Mouse (Mus musculus) fibroblast of lung, adult 2 months (primary cell): ENCODE measurements around the gene Epb41l4b.
A peak's percentile ranks its signal among the peaks of the same experiment; 100 is the strongest.

ENCODE experiments used
- DNase-seq: peaks from one replicate; pipeline ENCODE4 v3.0.0-alpha.2; 2011; ENCODE audit warnings: low read depth

Epb41l4b gene

DNA sequence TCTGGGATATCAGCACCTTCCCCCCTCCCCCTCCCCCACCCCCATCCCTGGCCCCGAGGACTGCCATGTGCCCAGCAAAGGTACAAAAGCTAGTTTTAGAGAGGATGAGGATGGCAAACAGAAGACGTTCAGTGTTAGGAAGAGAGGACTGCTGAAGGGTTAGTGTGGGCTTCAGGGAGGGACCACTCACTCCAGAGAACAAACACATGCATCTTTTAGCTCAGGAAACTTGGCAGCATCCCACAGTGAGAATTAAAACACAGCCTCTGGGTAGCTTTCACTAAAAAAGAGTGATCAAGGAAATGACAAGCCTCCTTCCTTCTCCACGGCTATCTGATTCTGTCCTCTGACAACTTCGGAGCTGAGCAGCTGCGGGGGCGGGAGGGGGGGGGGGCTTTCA, 132.3 kb downstream of the Epb41l4b start:
- no peak for DNase-seq

DNA sequence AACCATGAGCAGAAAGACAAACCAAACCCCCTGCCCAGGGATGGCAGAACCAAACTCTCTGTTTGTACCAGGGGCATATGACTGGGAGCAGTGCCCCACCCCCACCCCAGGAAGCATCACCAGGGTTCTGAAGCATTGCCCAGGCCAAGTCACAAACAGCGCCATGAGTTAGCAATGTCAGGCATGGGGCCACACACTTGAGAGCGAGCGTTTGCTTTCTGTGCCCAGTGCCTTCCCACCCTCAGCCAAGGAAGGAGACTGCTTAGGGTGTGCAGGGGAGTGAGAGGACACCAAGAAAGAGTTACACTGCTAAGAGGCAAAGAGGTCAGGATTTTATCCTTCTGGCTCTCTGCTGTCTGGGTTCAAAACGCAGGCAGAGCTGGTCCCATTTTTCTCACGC, 132.8 kb downstream of the Epb41l4b start:
- no peak for DNase-seq

GRCm38 (mm10) chr4:57007717-57008116, 135.5 kb downstream of the Epb41l4b start:
- no peak for DNase-seq

- no peak for DNase-seq
These were observed 138.2 kb downstream of the Epb41l4b start for GRCm38 (mm10) chr4:57005011-57005410.

DNA sequence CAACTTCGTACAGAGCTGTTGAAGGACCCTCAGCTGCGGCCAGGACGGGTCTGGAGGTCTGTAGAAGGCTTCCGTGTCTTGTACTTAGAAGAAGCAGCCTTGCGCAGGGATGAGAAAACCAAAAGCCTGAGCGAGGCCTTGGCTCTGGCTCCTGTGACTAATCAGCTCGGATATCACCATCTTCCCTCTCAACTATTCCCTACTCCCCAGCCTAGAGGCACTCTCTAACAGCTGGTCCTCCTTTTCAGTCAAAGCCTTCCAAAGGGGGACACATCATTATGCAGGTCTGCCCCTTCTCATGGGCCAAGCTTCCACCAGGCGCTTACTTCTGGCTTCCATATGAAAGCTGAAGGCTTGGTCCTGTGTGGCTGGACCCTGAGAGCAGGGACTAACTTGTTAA, 139.4 kb downstream of the Epb41l4b start:
- DNase-seq = no peak

DNA sequence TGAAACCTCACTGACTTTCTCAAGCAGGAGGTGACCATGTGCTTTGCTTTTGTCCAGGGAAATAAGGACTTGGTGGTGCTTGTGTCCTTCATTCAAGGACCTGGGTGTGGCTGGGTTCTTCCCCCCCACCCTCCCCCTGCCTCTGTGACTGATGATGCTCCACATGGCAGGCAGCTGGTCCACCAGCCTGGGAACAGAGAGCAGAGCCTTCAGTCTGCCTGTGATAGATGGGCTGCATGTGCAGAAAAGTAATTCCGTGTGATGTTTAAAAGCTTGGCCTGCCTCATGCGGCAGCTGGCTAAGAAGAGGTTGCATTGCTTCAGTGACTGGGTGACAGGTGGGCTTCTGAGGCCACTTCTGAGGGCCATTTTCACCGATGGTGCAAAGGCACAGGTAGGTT, 140.5 kb downstream of the Epb41l4b start:
- no peak for DNase-seq

DNA sequence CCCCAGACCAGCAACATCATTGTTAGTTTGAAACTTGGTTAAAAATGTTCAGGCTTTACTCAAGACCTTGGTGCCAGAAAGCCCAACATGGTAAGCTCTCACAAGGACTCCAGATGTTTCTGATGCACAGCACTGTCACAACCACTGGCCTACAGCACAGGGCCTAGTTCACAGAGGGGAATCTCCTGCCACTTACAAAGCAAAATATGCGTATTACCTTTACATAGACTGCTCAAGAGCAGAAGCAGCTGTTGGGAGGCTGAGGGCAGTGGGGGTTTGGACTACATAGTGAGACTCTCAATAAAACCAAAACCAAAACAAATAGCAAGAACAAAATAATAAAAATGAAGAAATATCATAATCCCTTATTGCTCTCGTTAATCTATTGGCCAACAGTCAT, 141.8 kb downstream of the Epb41l4b start:
- no peak for DNase-seq

- no peak for DNase-seq
These were observed 149.9 kb downstream of the Epb41l4b start for GRCm38 (mm10) chr4:56993331-56993730.

- DNase-seq = no peak
These were observed 151.3 kb downstream of the Epb41l4b start for GRCm38 (mm10) chr4:56991951-56992350.

- DNase-seq = no peak
These were observed 153.0 kb downstream of the Epb41l4b start, which contains the start of gene Frrs1l for GRCm38 (mm10) chr4:56990215-56990584. TSS of gene Frrs1l (minus strand) at chr4:56990391.

DNA sequence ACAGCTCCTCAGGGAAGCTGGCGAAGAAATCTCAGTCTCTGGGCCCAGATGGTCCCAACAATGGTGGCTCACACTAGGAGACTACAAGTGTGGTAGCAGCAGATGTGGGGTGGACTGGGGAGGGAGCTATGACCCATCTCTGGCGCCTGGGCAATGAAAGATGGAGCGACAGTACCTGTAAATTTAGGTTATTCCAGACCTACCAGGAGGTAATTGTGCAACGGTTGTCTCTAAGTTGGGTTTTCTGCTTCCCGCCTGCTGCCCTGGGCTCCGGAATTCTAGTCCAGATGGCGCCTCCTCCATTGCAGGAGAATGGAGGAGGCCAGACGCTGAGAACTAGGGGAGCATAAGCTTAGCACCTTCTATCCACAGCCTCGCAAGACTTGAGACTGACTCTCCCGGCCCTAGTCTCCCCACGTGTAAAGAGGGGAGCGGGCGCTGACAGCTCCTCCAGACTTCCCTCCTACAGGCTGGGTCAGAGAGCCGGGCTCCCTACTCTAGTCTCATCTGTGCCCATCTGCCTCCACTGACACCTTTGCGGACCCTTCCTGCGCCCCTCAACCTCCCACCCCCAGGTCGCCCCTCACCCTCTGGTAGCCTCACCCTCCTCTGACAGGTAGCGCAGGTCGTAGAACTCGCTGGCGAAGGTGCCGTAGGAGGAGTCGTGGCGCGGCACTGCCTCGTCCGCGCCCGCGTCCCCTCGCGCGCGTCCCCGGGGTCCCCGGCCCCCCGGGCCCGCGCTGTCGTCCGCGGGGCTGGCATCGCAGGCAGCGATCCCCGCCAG, 153.6 kb downstream of the Epb41l4b start:
- no peak for DNase-seq

DNA sequence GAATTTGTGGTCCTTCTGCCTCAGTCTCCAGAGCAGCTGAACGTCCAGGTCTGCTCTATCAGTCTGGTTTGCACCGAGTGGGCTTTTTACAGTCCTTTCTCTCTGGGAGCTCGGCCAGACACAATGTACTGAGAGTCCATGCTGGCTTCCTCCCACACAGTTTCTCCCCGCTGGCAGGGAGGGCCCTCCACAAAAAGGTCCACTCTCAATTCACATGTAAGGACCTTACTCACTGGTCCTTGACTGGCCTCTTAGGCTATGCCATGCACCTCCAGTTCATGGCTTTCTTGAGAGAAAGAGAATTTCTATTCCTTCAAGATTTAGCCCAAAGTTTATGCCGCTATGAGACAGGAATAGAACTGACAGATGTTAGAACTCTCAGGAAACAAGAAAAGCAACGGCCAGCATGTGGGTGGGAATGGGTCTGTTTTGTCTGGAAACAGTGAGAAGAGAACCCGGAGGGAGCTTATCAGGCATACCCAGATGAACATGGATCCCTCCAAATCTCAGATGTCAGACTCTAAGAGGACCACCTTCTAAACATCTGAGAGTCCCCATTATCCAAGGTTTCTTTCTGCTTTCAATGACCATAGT, 177.6 kb downstream of the Epb41l4b start:
- no peak for DNase-seq

DNA sequence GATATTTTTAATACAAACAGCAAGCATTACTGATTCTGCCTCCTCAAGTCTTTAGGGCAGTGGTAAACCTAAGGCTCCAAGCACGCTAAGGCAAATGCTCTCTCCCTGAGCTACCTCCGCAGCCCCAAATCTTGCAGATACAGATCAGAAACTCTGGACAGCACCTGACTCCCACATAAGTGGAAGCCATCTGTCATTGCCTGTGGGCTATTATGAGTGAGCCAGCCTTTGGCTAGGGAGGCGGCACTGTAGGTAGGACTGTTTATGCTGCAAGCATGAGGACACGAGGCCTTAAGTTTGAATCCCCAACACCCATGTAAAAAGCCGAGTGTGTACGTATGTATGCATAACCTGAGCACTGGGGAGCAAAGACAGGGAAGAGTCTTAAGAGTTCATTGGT, 179.6 kb downstream of the Epb41l4b start:
- no peak for DNase-seq

DNA sequence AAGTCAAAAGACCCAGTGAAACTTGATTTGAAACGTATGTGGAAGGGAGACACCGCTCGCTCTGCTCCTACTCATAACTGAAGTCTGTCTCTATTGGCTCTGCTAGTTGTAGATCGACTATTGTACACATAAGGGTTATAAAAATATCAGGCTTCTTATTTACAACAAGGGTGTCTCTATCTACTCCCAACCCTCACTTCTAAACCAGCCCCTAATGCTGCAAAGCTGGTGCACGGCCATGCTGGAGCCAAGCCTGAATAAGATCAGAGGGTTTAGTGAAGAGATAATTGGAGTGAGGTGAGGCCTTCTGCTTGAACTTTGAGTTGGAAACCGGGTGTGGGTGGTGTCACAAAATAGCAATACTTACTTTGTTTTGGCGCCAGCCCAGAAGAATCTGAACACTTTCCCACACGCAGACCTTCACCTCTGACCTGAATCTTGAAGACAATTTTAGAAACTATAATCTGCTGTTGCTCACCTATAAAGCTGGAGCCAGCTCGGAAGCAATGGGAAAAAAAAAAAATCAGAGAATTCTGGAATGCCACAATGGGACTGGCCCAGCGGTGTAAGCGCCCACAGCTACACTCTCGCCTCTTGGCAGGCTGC, 181.8 kb downstream of the Epb41l4b start:
- no peak for DNase-seq

- no peak for DNase-seq
These were observed 185.7 kb downstream of the Epb41l4b start for GRCm38 (mm10) chr4:56957518-56957917.

DNA sequence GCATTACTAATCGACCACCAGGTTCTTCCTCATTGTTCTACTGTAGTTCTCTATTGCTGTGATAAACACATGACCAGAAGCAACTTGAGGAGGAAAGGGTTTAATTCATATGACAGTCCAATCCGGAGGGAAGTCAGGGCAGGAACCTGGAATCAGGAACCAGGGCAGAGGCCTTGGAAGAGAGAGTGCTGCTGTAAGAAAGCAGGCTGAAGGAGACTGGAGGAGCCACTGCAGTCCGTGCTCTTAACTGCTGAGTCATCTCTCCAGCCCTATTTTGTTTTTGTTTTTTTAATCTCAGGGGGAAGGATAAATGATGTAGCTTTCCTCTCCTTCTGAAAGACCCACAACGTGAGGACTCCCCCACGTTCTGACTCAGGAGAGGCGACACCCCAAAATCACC, 190.0 kb downstream of the Epb41l4b start:
- DNase-seq = no peak

GRCm38 (mm10) chr4:56951701-56952100, 191.5 kb downstream of the Epb41l4b start:
- no peak for DNase-seq

DNA sequence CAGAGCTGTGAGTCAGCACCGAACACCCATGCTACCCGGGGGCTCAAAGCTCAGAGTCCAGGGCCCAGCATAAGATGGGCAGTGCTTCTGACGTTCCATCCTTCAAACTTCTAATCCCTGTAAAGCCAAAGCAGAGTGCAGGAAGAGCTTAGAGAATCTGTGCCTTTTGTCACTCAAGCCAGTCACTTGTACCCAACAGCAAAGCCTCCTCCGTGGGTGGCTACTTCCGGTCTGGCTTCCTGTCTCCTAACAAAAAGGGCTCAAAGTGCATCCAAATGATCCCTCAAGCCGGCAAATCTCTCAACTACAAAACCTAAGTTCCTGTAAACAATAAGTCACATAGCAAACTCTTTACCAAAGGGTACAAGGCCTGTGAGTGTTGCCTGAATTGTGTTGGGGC, 193.7 kb downstream of the Epb41l4b start:
- no peak for DNase-seq

- DNase-seq = peak; percentile 82
These were observed 196.3 kb downstream of the Epb41l4b start, which contains the start of gene Tmem245 for GRCm38 (mm10) chr4:56946641-56947640. TSS of gene Tmem245 (minus strand) at chr4:56947437.

GRCm38 (mm10) chr4:56946180-56946579, 197.1 kb downstream of the Epb41l4b start:
- no peak for DNase-seq

DNA sequence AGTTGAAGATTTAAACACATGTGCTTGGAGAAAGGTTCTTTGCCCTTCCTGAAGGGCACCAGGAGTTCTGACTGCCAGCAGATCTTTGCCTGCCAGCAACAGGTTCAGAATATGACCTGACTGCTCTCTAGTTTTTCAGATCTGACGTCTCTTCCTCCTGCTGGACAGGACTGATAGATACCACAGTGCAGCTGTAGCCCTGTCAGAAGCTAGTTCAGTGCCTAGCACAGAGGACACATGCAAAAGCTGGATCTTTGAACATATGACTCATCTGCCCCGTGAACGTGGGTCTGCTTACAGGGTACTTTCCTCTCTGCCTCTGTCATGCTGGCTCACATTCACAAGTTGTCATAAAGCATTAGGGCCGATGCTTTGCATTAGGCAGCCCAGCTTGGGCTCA, 199.0 kb downstream of the Epb41l4b start:
- peak; percentile 53 for DNase-seq

GRCm38 (mm10) chr4:56943258-56943657, 200.0 kb downstream of the Epb41l4b start:
- DNase-seq = no peak
